Mouse (Mus musculus) bone marrow, adult 2 months (tissue): ENCODE measurements around the gene Inpp4b.

Experiments
- CTCF ChIP-seq: fragments of 200-500 bp; IDR thresholded peaks from 2 replicates; pipeline ENCODE4 v1.5.1; 2011; ENCODE audit warnings: low read length, control low read depth; ENCODE audit not compliant: control insufficient read depth, insufficient read depth
- POLR2A ChIP-seq: fragments of 200-500 bp; IDR thresholded peaks from 2 replicates; pipeline ENCODE4 v1.6.1; 2011; ENCODE audit warnings: low read depth, mild to moderate bottlenecking, control low read depth, low read length, borderline replicate concordance; ENCODE audit not compliant: control insufficient read depth

GRCm38 (mm10) chr8:81808406-81808805, 466.1 kb downstream of the Inpp4b start:
- no peak for TF ChIP-seq CTCF
- no peak for TF ChIP-seq POLR2A
